Mouse (Mus musculus): ENCODE measurements around the gene Thsd7b. TPM values are rescaled to one million over a fixed set of nuclear protein-coding genes. Genes with fewer than 3 reads are reported as not detected.
A peak's percentile ranks its signal among the peaks of the same experiment; 100 is the strongest.
"Not testable (repeated sequence)": the region's sequence is repeated elsewhere in the genome, so short reads cannot be mapped to it uniquely, and the experiment has no call there.

Gene Thsd7b
- polyA plus RNA-seq, 2 experiments, result 0.07 to 0.22 TPM

DNA sequence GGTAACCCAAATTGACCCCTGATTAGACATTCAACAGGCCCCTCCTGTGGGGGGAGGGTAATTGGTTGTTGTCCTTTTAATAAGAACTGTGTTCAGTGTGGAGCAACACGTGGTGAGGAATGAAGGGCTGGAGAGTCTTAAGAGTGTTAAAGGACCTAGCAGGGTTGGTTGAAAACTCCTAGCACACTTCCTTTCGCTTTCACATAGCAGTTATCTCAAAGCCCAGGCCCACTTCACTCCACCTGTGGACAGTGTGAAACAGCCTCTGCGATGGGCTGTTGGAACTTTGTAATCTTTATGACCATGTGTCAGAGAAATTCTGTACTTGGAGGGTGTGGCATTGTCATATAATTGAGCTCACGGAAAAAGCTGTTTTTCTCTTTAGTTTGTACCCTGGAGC, 683.5 kb downstream of the Thsd7b start:
- no peaks in the 10 kb centered on the region for H3K27me3 ChIP-seq (ENCODE audit: control insufficient read depth, insufficient read depth, low read length)
- peak overlapping the region; percentile 86 for H3K27ac ChIP-seq
- peaks cover 23 to 30% of the 10 kb centered on the region in 2 experiments for H3K4me1 ChIP-seq (replicated peaks; ENCODE audit: control insufficient read depth in 2 of 2, insufficient read depth in 2 of 2, low read length in 1 of 2)
- H3K9ac ChIP-seq (replicated peaks), result peak overlapping the region; percentile 43; the same call in 1 of the 2 replicates
- TF ChIP-seq CTCF (IDR thresholded peaks at IDR 0.05; ENCODE audit: low read depth) (no peak), EP300 (IDR thresholded peaks at IDR 0.05; ENCODE audit: low read depth) (peak; percentile 89)
- DNase-seq (ENCODE audit: low read depth in 3 of 3, low spot score in 3 of 3) (peak; percentile 67 to 78 (median 73)), ATAC-seq (ENCODE audit: insufficient read depth) (peak; percentile 91)
- H3K4me2 ChIP-seq (ENCODE audit: low read depth), result peak overlapping the region; percentile 59
- H3K4me3 ChIP-seq (ENCODE audit: insufficient read depth in 1 of 2, low read depth in 2 of 2, low read length in 2 of 2), result peak overlapping the region; percentile 13 to 17; a peak in 3 of 4 replicates
- H3K9me3 ChIP-seq (ENCODE audit: control insufficient read depth, low read length), result no peaks in the 10 kb centered on the region
- H3K36me3 ChIP-seq (replicated peaks; ENCODE audit: control insufficient read depth, insufficient read depth, low read depth), result no peaks in the 10 kb centered on the region
- 11% methylated on average over 4 of the region's 4 CpGs for WGBS (ENCODE audit: insufficient replicate concordance)

DNA sequence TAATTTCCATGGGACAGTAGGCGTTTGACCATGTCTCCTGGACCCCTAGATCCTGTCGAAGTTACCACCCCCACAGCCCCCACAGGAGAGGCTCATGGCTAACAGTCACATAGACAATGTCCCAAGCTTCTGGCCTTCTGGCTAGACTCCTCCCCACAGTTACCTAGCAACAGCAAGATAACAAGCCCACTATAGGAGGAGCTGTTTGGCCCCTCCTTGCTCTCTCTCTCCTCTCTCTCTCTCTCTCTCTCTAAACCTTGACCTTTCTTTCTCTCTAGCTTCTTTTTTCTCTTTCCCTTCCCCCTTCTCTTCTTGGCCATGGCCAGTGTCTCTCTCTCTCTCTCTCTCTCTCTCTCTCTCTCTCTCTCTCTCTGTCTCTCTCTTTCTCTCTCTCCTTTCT, 686.2 kb downstream of the Thsd7b start:
- H3K9ac ChIP-seq (replicated peaks); H3K27me3 ChIP-seq (ENCODE audit: control insufficient read depth, insufficient read depth, low read length); H3K9me3 ChIP-seq (ENCODE audit: control insufficient read depth, low read length); H3K27ac ChIP-seq; H3K4me3 ChIP-seq (ENCODE audit: insufficient read depth in 1 of 2, low read depth in 2 of 2, low read length in 2 of 2); H3K4me2 ChIP-seq (ENCODE audit: low read depth); H3K36me3 ChIP-seq (replicated peaks; ENCODE audit: control insufficient read depth, insufficient read depth, low read depth): not testable (repeated sequence)
- ATAC-seq (ENCODE audit: insufficient read depth) (peak; percentile 71), DNase-seq (ENCODE audit: low read depth in 3 of 3, low spot score in 3 of 3) (peak in 2 of 3 experiments; percentile 14 to 24)
- H3K4me1 ChIP-seq (replicated peaks; ENCODE audit: control insufficient read depth in 2 of 2, insufficient read depth in 2 of 2, low read length in 1 of 2), result peaks cover 23 to 30% of the 10 kb centered on the region in 2 experiments
- WGBS (ENCODE audit: insufficient replicate concordance), result 23% methylated on average over 2 of the region's 2 CpGs

DNA sequence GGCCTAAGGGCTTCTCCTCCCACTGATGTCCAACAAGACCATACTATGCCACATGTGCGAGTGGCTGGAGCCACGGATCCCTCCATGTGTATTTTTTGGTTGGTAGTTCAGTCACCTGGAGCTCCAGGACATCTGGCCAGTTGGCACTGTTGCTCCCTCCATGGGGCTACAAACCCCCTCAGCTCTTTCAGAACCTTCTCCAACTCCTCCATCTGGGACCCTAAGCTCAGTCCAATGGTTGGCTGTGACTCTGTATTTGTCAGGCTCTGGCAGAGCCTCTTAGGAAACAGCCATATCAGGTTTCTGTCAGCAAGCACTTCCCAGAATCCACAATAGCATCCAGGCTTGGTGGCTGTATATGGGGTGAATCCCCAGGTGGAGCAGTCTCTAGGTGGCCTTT, 690.1 kb downstream of the Thsd7b start:
- H3K27me3 ChIP-seq (ENCODE audit: control insufficient read depth, insufficient read depth, low read length), result no peaks in the 10 kb centered on the region
- ATAC-seq (ENCODE audit: insufficient read depth) (no peak), DNase-seq (ENCODE audit: low read depth in 3 of 3, low spot score in 3 of 3) (no peak)
- H3K4me1 ChIP-seq (replicated peaks; ENCODE audit: control insufficient read depth in 2 of 2, insufficient read depth in 2 of 2, low read length in 1 of 2), result peaks cover 11 to 13% of the 10 kb centered on the region in 2 experiments
- TF ChIP-seq CTCF (IDR thresholded peaks at IDR 0.05; ENCODE audit: low read depth) (no peak), EP300 (IDR thresholded peaks at IDR 0.05; ENCODE audit: low read depth) (no peak)
- no peaks in the 10 kb centered on the region for H3K9me3 ChIP-seq (ENCODE audit: control insufficient read depth, low read length)
- H3K9ac ChIP-seq (replicated peaks), result no peak overlapping the region
- no peak overlapping the region for H3K27ac ChIP-seq
- no peak overlapping the region for H3K4me2 ChIP-seq (ENCODE audit: low read depth)
- H3K36me3 ChIP-seq (replicated peaks; ENCODE audit: control insufficient read depth, insufficient read depth, low read depth), result no peaks in the 10 kb centered on the region
- 71% methylated on average over 2 of the region's 2 CpGs for WGBS (ENCODE audit: insufficient replicate concordance)
- H3K4me3 ChIP-seq (ENCODE audit: insufficient read depth in 1 of 2, low read depth in 2 of 2, low read length in 2 of 2), result no peak overlapping the region

DNA sequence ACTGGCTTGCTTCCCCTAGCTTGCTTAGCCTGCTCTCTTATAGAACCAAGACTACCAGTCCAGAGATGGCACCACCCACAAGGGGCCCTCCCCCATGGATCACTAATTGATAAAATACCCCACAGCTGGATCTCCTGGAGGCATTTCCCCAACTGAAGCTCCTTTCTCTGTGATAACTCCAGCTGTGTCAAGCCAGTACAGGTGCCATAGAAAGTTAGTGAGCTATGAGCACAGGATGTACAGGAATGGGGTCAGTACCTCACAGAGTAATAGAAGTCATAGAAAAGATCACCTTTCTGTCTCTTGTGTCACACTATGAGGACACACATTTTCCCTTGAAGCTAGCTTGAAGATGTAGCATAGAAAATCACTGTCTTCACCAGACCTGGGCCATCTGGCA, 716.1 kb downstream of the Thsd7b start:
- H3K4me2 ChIP-seq (ENCODE audit: low read depth); H3K27ac ChIP-seq; DNase-seq (ENCODE audit: low read depth in 3 of 3, low spot score in 3 of 3); H3K9ac ChIP-seq (replicated peaks); H3K9me3 ChIP-seq (ENCODE audit: control insufficient read depth, low read length); H3K4me1 ChIP-seq (replicated peaks; ENCODE audit: control insufficient read depth in 2 of 2, insufficient read depth in 2 of 2, low read length in 1 of 2); H3K4me3 ChIP-seq (ENCODE audit: insufficient read depth in 1 of 2, low read depth in 2 of 2, low read length in 2 of 2); H3K36me3 ChIP-seq (replicated peaks; ENCODE audit: control insufficient read depth, insufficient read depth, low read depth); H3K27me3 ChIP-seq (ENCODE audit: control insufficient read depth, insufficient read depth, low read length): not testable (repeated sequence)
- peak; percentile 53 for ATAC-seq (ENCODE audit: insufficient read depth)

DNA sequence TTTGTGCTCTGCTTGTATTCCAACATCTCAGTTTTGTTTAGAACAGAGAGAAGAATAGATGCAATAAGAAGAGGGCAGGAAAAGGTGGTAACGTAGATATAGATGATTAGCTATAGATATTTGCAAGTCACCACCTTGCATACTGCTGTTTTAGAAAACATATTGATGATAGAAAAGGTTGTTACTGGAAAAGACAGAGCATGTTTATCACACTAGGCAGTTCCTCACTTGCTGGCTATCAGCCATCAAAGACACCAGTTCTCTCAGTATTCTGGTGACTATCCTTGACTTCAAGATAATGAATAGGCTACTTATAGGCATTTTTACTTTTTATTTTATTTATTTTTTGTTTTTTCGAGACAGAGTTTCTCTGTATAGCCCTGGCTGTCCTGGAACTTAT, 717.7 kb downstream of the Thsd7b start:
- WGBS (ENCODE audit: insufficient replicate concordance), result 29% methylated on average over 2 of the region's 2 CpGs
- Histone ChIP-seq H3K9me3 (ENCODE audit: control insufficient read depth, low read length) (no peaks in the 10 kb centered on the region), H3K36me3 (replicated peaks; ENCODE audit: control insufficient read depth, insufficient read depth, low read depth) (no peaks in the 10 kb centered on the region), H3K4me3 (ENCODE audit: insufficient read depth in 1 of 2, low read depth in 2 of 2, low read length in 2 of 2) (no peak overlapping the region), H3K4me1 (replicated peaks; ENCODE audit: control insufficient read depth in 2 of 2, insufficient read depth in 2 of 2, low read length in 1 of 2) (peaks cover 7% of the 10 kb centered on the region in 2 experiments), H3K4me2 (ENCODE audit: low read depth) (0 out of 2 replicates have a peak overlapping the region, but pooled peaks have one; percentile 11), H3K27me3 (ENCODE audit: control insufficient read depth, insufficient read depth, low read length) (no peaks in the 10 kb centered on the region), H3K27ac (no peak overlapping the region), H3K9ac (replicated peaks) (no peak overlapping the region)
- peak; percentile 78 for TF ChIP-seq EP300 (IDR thresholded peaks at IDR 0.05; ENCODE audit: low read depth)
- TF ChIP-seq CTCF (IDR thresholded peaks at IDR 0.05; ENCODE audit: low read depth), result no peak
- peak; percentile 12 to 18 (median 14) for DNase-seq (ENCODE audit: low read depth in 3 of 3, low spot score in 3 of 3)
- peak; percentile 86 for ATAC-seq (ENCODE audit: insufficient read depth)

DNA sequence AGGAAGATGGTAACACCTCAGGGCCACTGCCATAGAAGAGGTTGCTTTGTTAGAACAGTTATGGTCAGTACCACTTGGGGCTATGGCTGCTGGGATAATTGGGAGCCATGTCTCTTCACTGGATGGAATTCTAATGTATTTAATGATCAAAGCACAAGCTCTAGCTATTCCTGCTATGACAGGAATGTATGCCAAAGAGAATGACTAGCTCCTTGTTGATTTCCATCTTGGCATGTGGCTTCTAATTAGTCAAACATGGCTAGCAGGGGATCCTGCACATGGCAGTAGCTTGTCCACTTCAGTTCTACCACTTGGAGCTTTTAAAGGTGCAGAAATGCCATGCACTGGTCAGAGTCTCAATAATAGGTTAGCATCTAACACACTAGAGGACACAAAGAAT, 781.9 kb downstream of the Thsd7b start:
- Histone ChIP-seq H3K4me3 (ENCODE audit: insufficient read depth in 1 of 2, low read depth in 2 of 2, low read length in 2 of 2) (no peak overlapping the region), H3K36me3 (replicated peaks; ENCODE audit: control insufficient read depth, insufficient read depth, low read depth) (no peaks in the 10 kb centered on the region), H3K4me1 (replicated peaks; ENCODE audit: control insufficient read depth in 2 of 2, insufficient read depth in 2 of 2, low read length in 1 of 2) (no peaks in the 10 kb centered on the region), H3K9me3 (ENCODE audit: control insufficient read depth, low read length) (no peaks in the 10 kb centered on the region), H3K27me3 (ENCODE audit: control insufficient read depth, insufficient read depth, low read length) (no peaks in the 10 kb centered on the region), H3K9ac (replicated peaks) (no peak overlapping the region), H3K27ac (no peak overlapping the region), H3K4me2 (ENCODE audit: low read depth) (no peak overlapping the region)
- no peak for TF ChIP-seq EP300 (IDR thresholded peaks at IDR 0.05; ENCODE audit: low read depth)
- no peak for TF ChIP-seq CTCF (IDR thresholded peaks at IDR 0.05; ENCODE audit: low read depth)
- DNase-seq (ENCODE audit: low read depth in 3 of 3, low spot score in 3 of 3) (no peak), ATAC-seq (ENCODE audit: insufficient read depth) (no peak)
